Mouse (Mus musculus): Measurements from ENCODE around the gene Me1.

The Me1 gene

GRCm38 (mm10) chr9:86710091-86710634, 14.4 kb upstream of the Me1 start:
- in situ Hi-C loops (cut with MboI, MseI): loop anchor here (10.0 kb wide), 1 partner anchor 1075 kb away; no protein-coding TSS in a partner anchor

- in situ Hi-C loops (cut with MboI, MseI): no loop called here
Measured at GRCm38 (mm10) chr9:86708921-86709320, 13.2 kb upstream of the Me1 start.

- in situ Hi-C loops (cut with MboI, MseI): no loop called here
Measured at GRCm38 (mm10) chr9:86707431-86707830, 11.7 kb upstream of the Me1 start.

DNA sequence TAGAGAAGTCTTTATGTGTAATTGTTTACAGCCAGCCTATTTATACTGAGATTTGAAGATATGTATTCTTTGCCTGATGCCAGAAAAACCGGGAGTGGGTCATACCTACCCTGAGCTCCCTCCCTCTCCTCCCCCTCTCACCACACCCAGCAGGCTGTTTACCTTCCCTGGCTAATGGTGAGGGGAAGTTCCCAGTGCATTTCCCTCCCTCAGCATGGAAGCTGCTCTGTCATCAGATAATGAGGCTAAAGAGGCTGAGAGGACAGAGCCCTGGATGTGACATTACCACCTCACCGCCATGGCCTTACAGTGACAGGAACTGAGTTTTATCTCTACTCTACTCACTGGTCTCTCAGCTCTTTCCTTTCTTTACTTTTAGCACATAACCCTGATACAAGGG, 6.1 kb upstream of the Me1 start:
- in situ Hi-C loops (cut with MboI, MseI): no loop called here

GRCm38 (mm10) chr9:86701264-86701663, 5.5 kb upstream of the Me1 start:
- in situ Hi-C loops (cut with MboI, MseI): no loop called here

GRCm38 (mm10) chr9:86695199-86695817, 445 bp downstream of the Me1 start:
- in situ Hi-C loops (cut with MboI, MseI): loop anchor here (10.0 kb wide), 1 partner anchor 1679 kb away; no protein-coding TSS in a partner anchor

DNA sequence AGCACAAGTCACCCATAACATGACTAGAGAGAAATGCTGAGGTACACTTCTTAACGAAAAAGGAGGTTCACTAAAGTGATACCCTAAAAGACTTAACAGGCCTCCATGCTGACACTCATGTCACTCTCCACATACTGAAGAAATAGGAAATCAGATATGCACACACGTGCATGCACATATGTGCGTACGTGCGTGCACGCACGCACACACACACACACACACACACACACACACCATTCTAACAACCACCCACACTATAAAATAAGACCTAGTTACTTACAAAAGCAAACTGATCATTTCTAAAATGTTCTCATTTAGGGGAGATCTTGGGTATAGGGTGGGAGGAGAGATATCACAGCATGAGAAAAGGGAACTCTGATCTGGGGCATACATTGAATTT, 1.1 kb downstream of the Me1 start:
- in situ Hi-C loops (cut with MboI, MseI): loop anchor here (10.0 kb wide), 1 partner anchor 1680 kb away; no protein-coding TSS in a partner anchor

GRCm38 (mm10) chr9:86693935-86694334, 1.8 kb downstream of the Me1 start:
- in situ Hi-C loops (cut with MboI, MseI): loop anchor here (10.0 kb wide), 1 partner anchor 1681 kb away; no protein-coding TSS in a partner anchor

- in situ Hi-C loops (cut with MboI, MseI): loop anchor here (10.0 kb wide), 1 partner anchor 1682 kb away; no protein-coding TSS in a partner anchor
Measured at GRCm38 (mm10) chr9:86692676-86693075, 3.1 kb downstream of the Me1 start.

DNA sequence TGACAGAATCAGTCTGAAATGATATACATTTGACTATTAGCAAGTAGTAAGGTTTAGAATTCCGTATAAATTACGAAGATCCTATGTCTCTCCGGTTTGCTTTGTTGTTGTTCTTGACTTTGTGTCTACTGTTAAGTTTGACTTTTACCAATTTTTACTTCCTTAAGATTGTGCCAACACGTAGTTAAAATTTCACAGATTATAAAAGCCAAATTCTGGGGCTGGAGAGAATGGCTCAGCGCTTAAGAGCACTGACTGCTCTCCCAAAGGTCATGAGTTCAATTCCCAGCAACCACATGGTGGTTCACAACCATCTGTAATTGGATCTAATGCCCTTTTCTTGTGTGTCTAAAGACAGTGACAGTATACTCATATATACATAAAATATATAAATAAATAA, 3.5 kb downstream of the Me1 start:
- in situ Hi-C loops (cut with MboI, MseI): loop anchor here (10.0 kb wide), 1 partner anchor 1683 kb away; no protein-coding TSS in a partner anchor

GRCm38 (mm10) chr9:86691101-86691500, 4.7 kb downstream of the Me1 start:
- in situ Hi-C loops (cut with MboI, MseI): loop anchor here (10.0 kb wide), 1 partner anchor 1684 kb away; no protein-coding TSS in a partner anchor

DNA sequence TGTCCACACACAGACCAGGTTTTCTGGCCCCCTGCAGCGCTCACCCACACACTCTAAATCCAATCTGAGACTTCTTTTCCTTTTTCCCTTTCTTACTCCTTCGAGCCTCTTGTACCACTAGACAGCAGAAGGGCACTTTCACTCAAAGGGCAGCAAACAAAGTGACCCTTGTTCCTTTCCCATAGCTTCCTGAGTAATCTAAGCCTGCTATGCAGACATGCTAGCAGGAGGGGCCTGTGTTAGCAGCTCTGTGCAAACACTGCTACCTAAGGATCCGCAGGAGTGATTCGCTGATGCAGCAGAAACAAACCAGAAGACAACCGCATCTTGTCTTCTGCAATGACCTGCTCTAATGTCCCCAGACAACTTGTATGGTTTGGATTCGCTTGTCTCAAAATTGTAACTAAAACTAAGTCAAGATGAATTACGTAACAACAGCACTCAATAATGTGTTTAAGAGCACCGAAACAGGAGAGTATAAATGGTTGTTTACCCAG, 12.0 kb downstream of the Me1 start:
- in situ Hi-C loops (cut with MboI, MseI): no loop called here

GRCm38 (mm10) chr9:86682844-86683243, 12.9 kb downstream of the Me1 start:
- in situ Hi-C loops (cut with MboI, MseI): no loop called here

GRCm38 (mm10) chr9:86682278-86682677, 13.5 kb downstream of the Me1 start:
- in situ Hi-C loops (cut with MboI, MseI): no loop called here

- in situ Hi-C loops (cut with MboI, MseI): no loop called here
Measured at GRCm38 (mm10) chr9:86680431-86680830, 15.3 kb downstream of the Me1 start.

DNA sequence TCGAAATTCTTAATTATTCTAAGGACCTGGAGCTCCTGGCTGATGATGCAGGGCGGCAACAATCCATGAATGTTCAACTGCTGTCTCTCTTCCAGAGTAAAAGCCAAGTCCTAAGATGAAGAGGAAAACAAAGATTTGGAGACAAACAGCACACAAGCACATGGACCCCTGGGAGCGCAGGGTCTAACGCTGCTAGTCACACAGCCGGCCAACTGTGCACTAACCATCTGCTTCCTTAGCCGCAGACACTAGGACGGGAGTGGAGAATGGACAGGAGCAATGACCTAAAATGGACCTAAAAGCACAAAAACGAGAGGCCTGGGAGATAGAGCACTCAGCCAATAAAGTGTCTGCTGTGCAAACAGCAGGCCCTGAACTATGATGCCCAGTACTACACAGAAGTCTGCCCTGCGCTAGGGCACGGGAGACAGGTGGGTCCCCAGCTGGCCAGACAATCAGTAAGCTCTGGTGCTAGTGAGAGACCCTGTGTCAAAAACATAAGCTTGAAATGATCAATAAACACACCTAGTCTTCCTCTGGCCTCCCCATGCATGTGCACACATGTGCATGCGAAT, 15.8 kb downstream of the Me1 start:
- in situ Hi-C loops (cut with MboI, MseI): no loop called here

DNA sequence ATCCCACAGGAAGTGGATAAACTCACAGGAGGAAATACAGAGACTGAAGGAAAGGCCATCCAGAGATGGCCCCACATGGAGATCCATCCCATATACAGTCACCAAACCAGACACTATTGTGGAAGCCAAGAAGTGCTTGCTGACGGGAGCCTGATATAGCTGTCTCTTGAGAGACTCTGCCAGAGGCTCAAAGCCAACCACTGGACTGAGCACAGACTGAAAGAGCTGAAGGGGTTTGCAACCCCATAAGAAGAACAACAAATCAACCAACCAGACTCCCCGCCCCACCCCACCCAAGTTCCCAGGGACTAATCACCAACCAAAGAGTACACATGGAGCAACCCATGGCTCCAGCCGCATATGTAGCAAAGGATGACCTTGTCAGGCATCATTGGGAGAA, 19.5 kb downstream of the Me1 start:
- in situ Hi-C loops (cut with MboI, MseI): no loop called here

GRCm38 (mm10) chr9:86675426-86675825, 20.3 kb downstream of the Me1 start:
- in situ Hi-C loops (cut with MboI, MseI): no loop called here

DNA sequence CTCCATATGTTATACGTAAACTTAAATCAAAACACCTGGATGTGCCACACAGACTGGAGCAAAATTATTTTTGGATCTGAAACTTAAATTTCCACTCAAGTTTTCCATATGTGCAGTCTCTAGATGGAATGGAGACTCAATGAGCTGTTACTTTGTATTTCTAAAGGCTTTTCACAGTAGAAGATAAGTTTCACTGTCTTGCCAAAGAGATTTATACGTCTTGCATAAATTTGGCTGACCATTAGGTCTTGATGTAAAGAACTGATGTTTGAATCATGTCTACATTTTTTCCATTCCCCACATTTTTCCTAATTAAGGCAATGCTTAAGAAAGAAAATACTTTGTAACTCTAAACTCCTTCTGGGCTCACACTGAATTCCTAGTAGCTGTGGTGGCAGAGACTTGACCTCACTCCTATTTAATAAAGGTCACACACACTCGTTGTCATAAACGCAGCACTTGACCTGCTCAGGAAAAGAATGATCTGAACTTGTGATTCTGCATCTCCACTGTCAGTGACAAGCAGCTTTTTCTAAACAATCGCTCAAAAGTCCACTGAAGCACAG, 22.8 kb downstream of the Me1 start:
- in situ Hi-C loops (cut with MboI, MseI): no loop called here

DNA sequence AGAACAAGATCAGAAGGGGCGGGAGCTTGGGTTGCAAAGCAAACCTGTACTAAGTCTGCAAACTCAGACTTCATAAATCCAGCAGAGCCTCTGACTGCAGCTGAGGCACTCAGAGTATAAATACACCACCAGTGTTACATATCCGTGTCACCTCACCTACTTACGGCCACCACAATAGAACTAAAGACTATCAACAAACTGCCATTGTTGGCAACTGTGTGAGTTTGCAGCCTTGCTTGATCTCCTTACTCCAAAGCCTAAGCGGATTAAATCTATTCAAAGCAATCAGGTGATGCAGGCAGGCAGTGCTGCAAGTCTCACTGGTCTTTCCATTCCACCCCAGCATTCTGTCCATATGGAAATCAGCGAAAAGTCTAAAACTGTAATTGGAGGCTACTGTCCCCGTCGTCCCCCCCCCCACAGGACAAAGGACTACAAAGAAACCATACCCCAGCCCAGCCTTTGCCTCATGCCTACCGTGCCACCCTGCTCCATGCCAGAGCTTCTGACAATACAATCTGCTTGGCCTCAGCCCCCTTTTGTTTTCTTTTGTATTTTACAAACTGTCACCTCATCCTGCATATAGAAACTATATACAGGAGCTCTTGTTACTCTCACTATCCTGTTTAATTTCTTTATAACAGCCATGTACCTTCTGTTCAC, 27.0 kb downstream of the Me1 start:
- in situ Hi-C loops (cut with MboI, MseI): no loop called here

DNA sequence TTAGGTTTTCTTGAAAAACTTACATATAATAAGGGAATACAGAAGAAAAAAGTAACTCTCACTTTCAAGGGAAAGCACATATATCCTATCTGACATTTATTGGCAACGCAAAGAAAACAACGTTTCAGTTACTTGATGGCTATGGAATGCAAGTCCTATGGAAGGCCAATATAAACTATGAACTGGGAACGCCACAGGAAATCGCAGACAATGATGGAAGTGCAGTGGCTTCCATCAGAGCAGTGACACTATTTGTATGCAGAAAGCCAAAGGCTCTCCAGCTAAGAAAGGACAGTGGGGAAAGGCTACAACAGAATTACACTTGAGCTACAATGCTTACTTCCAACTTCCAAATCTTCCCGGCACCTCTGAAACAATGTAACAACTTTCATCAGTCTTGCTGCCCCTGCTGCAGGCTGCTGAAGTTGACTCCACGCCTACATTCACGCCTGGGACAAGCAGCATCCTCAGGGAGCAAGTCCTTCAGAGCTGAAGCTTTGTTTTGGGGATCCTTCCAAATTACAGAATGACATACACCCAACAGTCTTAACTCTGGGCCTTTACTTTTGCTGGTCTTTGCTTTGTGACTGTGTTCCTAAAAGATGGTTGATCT, 28.5 kb downstream of the Me1 start:
- in situ Hi-C loops (cut with MboI, MseI): no loop called here
